Mouse (Mus musculus): ENCODE results near the gene Blmh. TPM values are rescaled to one million over a fixed set of nuclear protein-coding genes. Genes with fewer than 3 reads are reported as not detected.

Gene Blmh
- total and polyA plus RNA-seq, 3 experiments = 111 to 116 TPM; not detected in 1

DNA sequence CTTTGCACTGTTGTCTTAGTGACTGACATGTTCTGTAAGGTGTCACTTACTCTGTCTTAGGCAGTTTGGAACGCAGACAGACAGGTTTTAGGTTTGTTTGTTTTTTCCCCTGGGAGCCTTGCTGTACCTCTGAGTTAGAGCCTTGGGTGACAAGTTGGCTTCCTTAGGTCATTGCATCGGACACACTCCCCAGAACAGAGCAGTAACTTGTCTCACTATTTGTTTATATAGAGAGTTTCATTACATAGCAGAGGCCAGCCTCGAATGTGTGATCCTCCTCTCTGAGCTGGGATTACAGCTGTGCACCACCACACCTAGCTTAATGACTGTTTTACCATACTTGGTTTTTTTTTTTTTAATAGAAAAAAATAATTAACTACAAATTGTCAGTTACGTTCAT is 57.8 kb downstream of the Blmh start:
- no peak for DNase-seq (ENCODE audit: low read depth, low spot score)
- no peak overlapping the region for H3K27ac ChIP-seq (ENCODE audit: control insufficient read depth, low read depth, low read length)
- no peaks in the 10 kb centered on the region for H3K9me3 ChIP-seq (replicated peaks; ENCODE audit: insufficient read depth, low read length)
- H3K9ac ChIP-seq (ENCODE audit: control insufficient read depth, low read depth, low read length, poor library complexity, severe bottlenecking) = no peak overlapping the region
- H3K4me1 ChIP-seq (ENCODE audit: control insufficient read depth in 1 of 2, insufficient read depth in 2 of 2, low read length in 2 of 2) = peaks cover 20 to 26% of the 10 kb centered on the region in 2 experiments
- H3K36me3 ChIP-seq (ENCODE audit: control insufficient read depth in 1 of 2, insufficient read depth in 2 of 2, low read length in 2 of 2) = peaks cover 2 to 42% of the 10 kb centered on the region in 2 experiments
- no peak overlapping the region for H3K4me3 ChIP-seq (ENCODE audit: control insufficient read depth in 1 of 2, insufficient read depth in 1 of 2, low read depth in 2 of 2, low read length in 2 of 2)
- no peaks in the 10 kb centered on the region for H3K27me3 ChIP-seq (ENCODE audit: control insufficient read depth in 1 of 2, insufficient read depth in 2 of 2, low read length in 2 of 2)
- TF ChIP-seq USF1 (IDR thresholded peaks at IDR 0.05; ENCODE audit: low read depth, low read length) (no peak), ZMIZ1 (IDR thresholded peaks at IDR 0.05; ENCODE audit: low read depth, low read length) (no peak), CHD1 (IDR thresholded peaks at IDR 0.05; ENCODE audit: low read depth, low read length) (no peak), JUND (IDR thresholded peaks at IDR 0.05; ENCODE audit: low read depth, low read length) (no peak), TBP (IDR thresholded peaks at IDR 0.05; ENCODE audit: low read depth, low read length) (no peak), MAFK (IDR thresholded peaks at IDR 0.05; ENCODE audit: borderline replicate concordance, low read depth, low read length) (no peak), KAT2A (conservative IDR thresholded peaks at IDR 0.05; ENCODE audit: low read depth, low read length) (no peak), MAZ (IDR thresholded peaks at IDR 0.05; ENCODE audit: low read depth, low read length) (no peak), E2F4 (IDR thresholded peaks at IDR 0.05; ENCODE audit: borderline replicate concordance, low read depth, low read length) (no peak), MEF2A (IDR thresholded peaks at IDR 0.05; ENCODE audit: extremely low read depth, insufficient replicate concordance, low read depth, low read length, poor library complexity, severe bottlenecking) (no peak), POLR2AphosphoS5 (IDR thresholded peaks at IDR 0.05; ENCODE audit: borderline replicate concordance, low read depth, low read length) (no peak), ZKSCAN1 (IDR thresholded peaks at IDR 0.05; ENCODE audit: low read depth, low read length) (no peak), HCFC1 (IDR thresholded peaks at IDR 0.05; ENCODE audit: low read depth, low read length) (no peak), EP300 (IDR thresholded peaks at IDR 0.05; ENCODE audit: low read depth in 1 of 2, low read length in 2 of 2) (no peak)
- H3K79me2 ChIP-seq (ENCODE audit: control insufficient read depth, insufficient read depth, low read length, poor library complexity) = no peaks in the 10 kb centered on the region

DNA sequence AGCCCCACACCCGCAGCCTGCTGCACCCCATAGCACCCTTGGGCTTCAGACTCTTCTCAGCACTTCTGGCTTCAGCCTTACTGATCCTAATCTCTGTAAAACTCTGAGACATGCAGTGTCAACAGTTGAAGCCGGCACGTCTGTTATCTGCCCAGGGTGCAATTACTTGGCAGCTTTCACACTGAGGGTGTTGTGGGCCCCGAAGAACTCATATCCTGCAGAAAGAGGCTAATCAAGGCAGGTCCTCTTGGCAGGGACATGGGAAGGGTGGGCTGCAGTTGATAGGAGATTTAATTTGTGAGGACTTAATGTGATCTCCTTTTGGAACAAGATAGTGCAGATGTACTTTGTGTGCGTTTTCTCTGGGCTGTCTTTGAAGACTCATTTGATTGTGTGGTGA is 59.0 kb downstream of the Blmh start:
- Histone ChIP-seq H3K79me2 (ENCODE audit: control insufficient read depth, insufficient read depth, low read length, poor library complexity) (no peaks in the 10 kb centered on the region), H3K9me3 (replicated peaks; ENCODE audit: insufficient read depth, low read length) (no peaks in the 10 kb centered on the region), H3K36me3 (ENCODE audit: control insufficient read depth in 1 of 2, insufficient read depth in 2 of 2, low read length in 2 of 2) (peaks cover 2 to 42% of the 10 kb centered on the region in 2 experiments), H3K4me3 (ENCODE audit: control insufficient read depth in 1 of 2, insufficient read depth in 1 of 2, low read depth in 2 of 2, low read length in 2 of 2) (no peak overlapping the region), H3K4me1 (ENCODE audit: control insufficient read depth in 1 of 2, insufficient read depth in 2 of 2, low read length in 2 of 2) (peaks cover 20 to 26% of the 10 kb centered on the region in 2 experiments), H3K27me3 (ENCODE audit: control insufficient read depth in 1 of 2, insufficient read depth in 2 of 2, low read length in 2 of 2) (no peaks in the 10 kb centered on the region), H3K9ac (ENCODE audit: control insufficient read depth, low read depth, low read length, poor library complexity, severe bottlenecking) (no peak overlapping the region), H3K27ac (ENCODE audit: control insufficient read depth, low read depth, low read length) (peak overlapping the region; percentile 73)
- peak; percentile 88 for DNase-seq (ENCODE audit: low read depth, low spot score)
- TF ChIP-seq MAFK (IDR thresholded peaks at IDR 0.05; ENCODE audit: borderline replicate concordance, low read depth, low read length) = peak; percentile 86; the same call in 1 of the 2 replicates
- TF ChIP-seq SIN3A (IDR thresholded peaks at IDR 0.05; ENCODE audit: low read length) = peak; percentile 89
- TF ChIP-seq ZMIZ1 (IDR thresholded peaks at IDR 0.05; ENCODE audit: low read depth, low read length) = no peak
- peak; percentile 48; the same call in 1 of the 2 replicates for TF ChIP-seq TBP (IDR thresholded peaks at IDR 0.05; ENCODE audit: low read depth, low read length)
- no peak for TF ChIP-seq ZC3H11A (IDR thresholded peaks at IDR 0.05; ENCODE audit: low read depth, low read length)
- peak; percentile 96 for TF ChIP-seq GATA1 (IDR thresholded peaks at IDR 0.05; ENCODE audit: low read depth, low read length)
- TF ChIP-seq KAT2A (conservative IDR thresholded peaks at IDR 0.05; ENCODE audit: low read depth, low read length) = peak; percentile 52
- 0 out of 2 replicates have a peak, but pooled peaks have one; percentile 22 for TF ChIP-seq NELFE (IDR thresholded peaks at IDR 0.05; ENCODE audit: low read depth, low read length)
- 0 out of 2 replicates have a peak, but pooled peaks have one; percentile 19 for TF ChIP-seq USF1 (IDR thresholded peaks at IDR 0.05; ENCODE audit: low read depth, low read length)
- peak; percentile 96 for TF ChIP-seq TCF12 (IDR thresholded peaks at IDR 0.05; ENCODE audit: low read depth, low read length)
- TF ChIP-seq RAD21 (IDR thresholded peaks at IDR 0.05; ENCODE audit: low read depth, low read length) = no peak
- peak; percentile 96 for TF ChIP-seq RCOR1 (IDR thresholded peaks at IDR 0.05; ENCODE audit: low read depth, low read length)
- peak; percentile 91 to 95 for TF ChIP-seq EP300 (IDR thresholded peaks at IDR 0.05; ENCODE audit: low read depth in 1 of 2, low read length in 2 of 2)
- TF ChIP-seq CHD2 (IDR thresholded peaks at IDR 0.05; ENCODE audit: low read length) = peak; percentile 24; the same call in 1 of the 2 replicates
- peak; percentile 45 for TF ChIP-seq TAL1 (IDR thresholded peaks at IDR 0.05; ENCODE audit: low read length)
- TF ChIP-seq POLR2AphosphoS2 (IDR thresholded peaks at IDR 0.05; ENCODE audit: low read length) = peak; percentile 61; the same call in 1 of the 2 replicates
- peak; percentile 52 for TF ChIP-seq ELF1 (IDR thresholded peaks at IDR 0.05; ENCODE audit: low read depth, low read length)
- no peak for TF ChIP-seq USF2 (IDR thresholded peaks at IDR 0.05; ENCODE audit: borderline replicate concordance in 1 of 2, insufficient read depth in 1 of 2, low read depth in 1 of 2, low read length in 2 of 2)
- peak; percentile 94 for TF ChIP-seq BHLHE40 (IDR thresholded peaks at IDR 0.05; ENCODE audit: borderline replicate concordance, low read depth, low read length)
- TF ChIP-seq ZKSCAN1 (IDR thresholded peaks at IDR 0.05; ENCODE audit: low read depth, low read length) = peak; percentile 80
- TF ChIP-seq UBTF (IDR thresholded peaks at IDR 0.05; ENCODE audit: borderline replicate concordance, insufficient read depth, low read depth, low read length) = no peak
- TF ChIP-seq ZNF384 (IDR thresholded peaks at IDR 0.05; ENCODE audit: low read depth, low read length) = 0 out of 2 replicates have a peak, but pooled peaks have one; percentile 29
